Mouse (Mus musculus) left cerebral cortex, adult 8-10 months (tissue): ENCODE measurements at regions not wholly inside any gene's neighbourhood (a gene's known extent, or its start where the extent isn't known, plus 50 kb on each side); places are given as distances from the start of the nearest gene placed in this dataset.

Experiments used
- DNase-seq, 2 experiments: peaks; one replicate each; pipeline ENCODE4 v3.0.0; 2022; ENCODE audit warnings: low spot score in 2 of 2

DNA sequence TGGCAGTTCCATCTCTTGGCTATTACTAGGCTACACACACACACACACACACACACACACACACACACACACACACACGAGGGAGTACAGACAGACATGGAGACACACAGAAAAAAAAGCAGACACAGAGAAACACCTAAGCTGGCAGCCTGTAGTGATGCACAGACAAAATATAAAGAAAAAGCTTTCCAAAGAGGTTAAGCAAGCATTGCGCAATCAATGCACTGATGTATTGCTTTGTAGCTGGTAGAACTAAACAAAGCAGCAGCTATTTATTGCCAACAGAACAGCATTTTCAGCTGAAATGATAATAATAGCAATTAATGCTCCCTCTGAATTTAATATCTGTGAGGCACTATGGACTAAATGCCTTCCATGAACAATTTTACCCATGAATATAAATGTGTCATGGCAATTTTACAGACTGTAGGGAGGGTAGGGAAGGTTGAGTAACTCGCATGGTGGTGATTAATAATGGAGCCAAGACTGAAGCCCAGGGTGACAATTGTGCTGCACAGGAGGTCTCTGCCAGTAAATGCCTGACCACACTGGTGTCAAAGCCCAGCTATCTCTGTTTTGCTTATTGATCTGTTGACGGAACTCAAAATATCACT is 271.7 kb downstream of the Gm11361 start:
- DNase-seq, result no peak

DNA sequence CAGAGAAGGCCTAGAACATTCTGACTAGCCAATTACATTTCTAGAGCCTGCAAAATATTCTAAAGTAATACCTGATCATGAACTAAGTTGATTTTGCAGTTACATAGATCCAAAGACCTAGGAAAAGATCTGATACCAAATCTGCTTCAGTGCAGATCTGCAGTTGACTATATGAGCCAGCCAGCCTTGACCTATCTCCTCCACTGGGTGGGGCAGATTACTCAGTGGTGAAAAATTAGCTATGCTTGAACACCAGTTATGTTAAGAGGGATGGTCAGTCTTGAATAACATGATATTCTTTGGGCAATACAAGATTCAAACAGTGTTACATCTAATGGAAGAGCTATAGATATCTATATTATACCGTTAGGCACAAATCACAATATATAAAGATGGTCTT is 269.0 kb downstream of the Gm11361 start:
- no peak for DNase-seq

DNA sequence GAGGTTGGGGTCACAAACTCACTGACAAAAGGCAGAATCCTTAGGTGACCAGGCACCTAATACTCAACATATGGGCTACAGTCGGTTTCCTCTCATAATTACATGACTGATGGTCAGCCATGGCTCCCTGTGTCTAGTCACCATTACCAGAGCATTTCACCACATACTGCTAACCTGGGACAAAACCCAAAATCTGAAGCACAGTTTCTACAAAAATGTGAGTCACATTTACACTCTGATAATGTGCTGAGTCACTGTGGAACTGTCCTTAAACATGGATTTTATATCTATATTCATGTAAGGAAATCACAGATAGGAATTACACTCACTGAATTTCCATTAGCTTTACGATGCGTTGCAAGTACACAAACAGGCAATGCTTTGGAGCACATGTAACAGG is 267.1 kb downstream of the Gm11361 start:
- DNase-seq, result no peak

DNA sequence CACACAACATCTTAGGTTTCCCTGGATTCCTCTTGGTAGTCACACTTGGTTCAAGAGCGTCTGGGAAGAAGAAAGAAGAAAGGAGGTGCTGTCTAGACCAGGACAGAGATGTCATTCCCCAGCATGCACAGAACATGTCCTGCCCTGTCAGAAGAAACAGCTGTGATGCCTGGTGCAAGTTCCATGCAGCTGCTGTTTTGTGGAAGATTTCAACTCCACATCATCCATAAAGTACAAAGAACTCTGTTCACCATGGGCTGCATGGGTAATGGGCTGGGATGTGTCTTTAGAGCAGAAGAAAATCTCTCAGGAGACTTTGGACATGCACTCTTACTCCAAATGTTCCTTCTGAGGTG is 262.8 kb downstream of the Gm11361 start:
- no peak for DNase-seq

DNA sequence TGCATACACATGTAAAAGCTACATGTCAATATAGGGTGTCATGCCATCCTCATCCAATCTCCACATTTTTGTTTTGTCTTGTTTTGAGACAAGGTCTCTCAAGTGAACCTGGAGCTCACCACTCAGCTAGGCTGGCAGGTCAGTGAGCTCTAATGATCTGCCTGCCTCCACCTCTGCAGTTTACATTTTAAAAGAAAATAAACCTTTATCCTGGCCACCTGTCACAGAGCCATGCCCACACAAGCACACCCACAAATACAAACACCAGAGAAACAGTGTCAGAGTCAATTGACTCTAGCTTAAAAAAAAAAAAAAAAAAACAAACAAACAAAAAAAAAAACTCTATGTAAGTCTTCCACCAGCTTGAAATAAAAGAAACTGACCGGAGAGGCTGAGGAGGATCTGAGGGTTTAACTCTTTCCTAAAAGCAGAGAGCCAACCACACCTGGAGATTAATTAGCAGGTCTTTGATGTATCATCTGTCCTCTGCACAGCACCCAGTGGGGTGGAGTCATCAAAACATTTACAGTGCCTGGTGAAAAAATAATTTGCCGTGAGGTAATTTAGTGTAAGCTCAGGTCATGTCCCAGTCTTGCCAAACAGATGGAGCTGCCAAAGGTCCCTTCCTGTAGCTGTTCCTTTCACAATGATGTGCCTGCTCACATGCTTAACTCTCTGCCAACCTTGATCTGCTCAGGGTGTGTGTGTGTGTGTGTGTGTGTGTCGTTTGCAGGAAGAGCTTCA is 262.2 kb downstream of the Gm11361 start:
- DNase-seq, result no peak

DNA sequence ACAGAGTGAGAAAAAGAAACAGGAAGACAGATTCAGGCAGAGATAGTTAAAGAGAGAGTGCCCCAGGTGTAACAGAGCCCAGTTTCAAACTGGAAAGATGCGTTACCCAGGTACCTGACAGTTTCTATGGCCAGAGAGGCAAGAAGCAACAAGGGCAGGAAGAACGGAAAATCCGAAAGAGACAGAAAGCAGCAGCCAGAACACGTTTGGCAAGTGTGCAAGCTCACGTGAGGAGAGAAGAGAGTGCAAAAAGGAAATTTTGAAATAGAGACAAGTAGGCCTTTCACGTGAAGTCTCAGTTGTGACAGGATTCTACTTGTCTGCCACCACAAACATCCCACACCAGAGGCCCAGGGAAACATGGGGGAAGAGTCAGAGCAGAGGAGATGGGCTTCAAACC is 259.8 kb downstream of the Gm11361 start:
- no peak for DNase-seq

DNA sequence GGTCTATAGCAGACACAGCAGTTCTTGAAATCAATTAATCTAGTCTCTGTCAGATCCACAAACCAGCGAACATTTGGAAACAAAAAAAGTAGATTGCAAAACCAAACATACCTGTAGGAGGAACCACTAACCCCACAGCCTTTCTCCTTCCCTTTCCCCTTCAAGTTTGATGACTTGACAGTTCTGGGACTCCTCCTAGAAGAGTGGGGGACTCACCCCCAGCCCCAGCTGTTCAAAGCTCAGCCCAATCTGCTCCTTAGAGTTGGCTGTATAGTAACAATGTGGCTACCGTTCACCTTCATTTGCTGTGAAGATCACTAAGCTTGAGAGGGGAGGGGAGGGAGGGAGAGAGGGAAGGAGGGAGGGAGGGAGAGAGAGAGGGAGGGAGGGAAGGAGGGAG is 259.3 kb downstream of the Gm11361 start:
- no peak for DNase-seq

DNA sequence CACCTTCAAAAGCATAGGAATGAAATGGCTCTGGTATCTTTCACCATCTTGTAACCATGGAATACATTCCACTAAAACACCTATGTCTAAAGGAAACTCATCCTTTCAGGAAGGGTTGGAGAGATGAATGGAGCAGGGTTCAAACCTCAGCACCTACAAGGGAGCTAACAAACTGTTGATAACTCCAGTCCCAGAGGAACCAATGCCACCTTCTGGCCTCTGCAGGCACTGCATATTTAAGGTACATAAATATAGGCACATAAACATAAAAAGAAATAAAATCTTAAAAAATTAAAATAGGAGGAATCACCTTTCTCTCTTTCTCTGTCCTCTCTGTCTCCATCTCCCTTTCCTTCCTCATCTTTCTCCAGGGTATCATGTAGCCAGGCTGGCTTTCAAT is 256.9 kb downstream of the Gm11361 start:
- DNase-seq, result no peak

DNA sequence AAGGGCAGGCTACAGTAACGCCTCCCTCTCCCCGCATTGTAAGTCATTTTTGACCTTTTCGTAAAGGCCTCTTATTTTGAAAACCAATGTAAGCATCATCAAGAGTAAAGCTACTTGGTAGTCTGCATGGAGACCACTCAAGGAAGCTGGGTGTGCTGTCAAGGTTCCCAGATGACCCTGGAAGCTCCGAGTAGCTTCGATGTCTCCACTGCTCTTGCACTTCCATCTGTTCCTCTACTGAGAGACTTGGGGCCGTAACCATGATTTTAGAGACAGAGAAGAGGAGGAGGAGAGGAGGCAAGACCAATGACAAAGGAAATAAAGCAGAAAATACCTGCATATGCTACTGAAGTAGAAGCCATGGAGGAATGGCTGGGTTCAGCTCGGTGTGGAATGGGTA is 256.0 kb downstream of the Gm11361 start:
- DNase-seq, result no peak

DNA sequence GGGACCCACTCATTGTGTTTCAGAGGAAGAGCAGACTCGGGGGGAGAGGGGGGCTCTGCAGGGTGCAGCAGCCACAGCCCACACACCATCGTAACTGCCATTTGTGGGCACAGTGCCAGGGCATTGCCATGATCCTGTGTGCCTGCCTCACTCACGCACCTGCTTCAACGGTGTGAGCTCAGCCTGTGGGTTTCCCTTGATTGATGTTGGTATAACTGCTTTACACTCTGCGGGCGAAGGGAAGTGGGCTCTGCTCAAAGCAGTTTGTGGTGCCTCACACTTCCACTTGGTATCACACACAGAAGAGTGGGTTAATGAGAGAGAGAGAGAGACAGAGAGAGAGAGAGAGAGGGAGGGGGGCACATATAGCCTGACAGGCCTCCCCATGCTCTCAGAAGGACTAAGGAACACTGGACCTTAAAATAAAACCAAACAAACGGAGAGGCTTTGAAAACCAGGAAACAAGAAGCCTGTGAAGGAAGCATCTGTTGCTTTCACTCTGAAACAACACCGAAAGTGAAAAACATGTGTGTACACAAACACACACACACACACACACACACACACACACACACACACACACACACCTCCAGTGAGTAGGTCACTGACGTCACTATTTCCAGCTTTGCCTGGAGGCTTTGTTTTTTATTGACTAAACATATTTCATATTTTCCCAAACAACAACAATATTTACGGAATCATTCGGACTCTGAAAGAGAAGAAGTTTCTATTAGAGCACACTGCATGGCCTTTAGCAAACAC is 255.4 kb downstream of the Gm11361 start:
- no peak for DNase-seq

DNA sequence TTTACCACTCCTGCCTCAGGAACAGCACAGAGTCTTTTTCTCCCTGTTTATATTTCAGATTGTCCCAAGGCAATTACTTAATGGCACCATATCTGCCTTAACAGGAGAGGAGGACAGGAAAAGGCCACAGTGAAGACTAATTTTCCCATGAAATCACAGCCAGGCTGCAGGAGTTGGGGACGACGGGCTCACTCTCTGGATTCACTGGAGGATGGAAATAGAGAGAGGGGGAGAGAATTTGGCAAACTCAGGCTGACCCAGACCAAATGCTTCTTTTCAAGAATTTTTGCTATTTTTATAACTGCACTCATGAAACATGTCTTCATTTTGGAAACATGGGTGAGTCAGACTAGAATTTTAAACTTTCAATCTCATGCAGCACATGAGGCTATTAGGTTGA is 250.9 kb downstream of the Gm11361 start:
- no peak for DNase-seq

DNA sequence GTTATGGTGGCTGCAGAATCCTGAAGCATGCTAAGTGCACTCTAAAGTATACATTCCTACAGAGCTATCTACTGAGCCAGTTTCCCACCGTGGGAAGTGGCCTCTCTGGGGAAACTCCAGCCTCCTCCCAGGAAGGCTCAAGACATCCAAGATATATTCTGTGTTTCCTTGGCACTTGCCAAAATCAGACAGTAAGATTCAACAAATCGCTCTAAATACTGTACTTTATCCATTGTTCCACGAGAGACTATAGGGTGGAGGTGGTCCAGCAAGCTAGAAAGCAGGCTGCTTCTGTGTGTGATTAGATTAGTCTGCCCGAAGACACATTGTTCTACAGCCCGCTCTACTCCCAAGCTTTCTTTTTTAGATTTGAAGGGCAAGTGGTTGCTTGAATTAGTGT is 250.5 kb downstream of the Gm11361 start:
- no peak for DNase-seq

DNA sequence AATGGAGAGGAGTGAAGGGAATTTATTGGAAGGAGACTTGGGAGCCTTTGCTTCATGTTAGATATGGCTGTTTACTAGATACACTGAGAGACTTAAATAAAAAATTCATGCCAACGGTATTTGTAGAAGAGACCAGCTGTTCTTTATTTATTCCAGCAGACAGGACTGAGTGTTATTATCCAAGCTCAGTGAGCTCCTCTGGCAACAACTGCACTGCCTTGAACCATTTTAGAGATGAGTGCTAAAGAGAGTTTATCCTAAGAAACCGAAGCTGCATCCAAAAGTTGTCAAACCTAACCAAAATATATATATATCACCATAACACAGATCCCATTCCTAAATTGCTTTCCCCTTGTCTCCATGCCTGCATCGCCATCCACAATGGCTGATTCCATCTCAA is 247.0 kb downstream of the Gm11361 start:
- DNase-seq, result no peak

DNA sequence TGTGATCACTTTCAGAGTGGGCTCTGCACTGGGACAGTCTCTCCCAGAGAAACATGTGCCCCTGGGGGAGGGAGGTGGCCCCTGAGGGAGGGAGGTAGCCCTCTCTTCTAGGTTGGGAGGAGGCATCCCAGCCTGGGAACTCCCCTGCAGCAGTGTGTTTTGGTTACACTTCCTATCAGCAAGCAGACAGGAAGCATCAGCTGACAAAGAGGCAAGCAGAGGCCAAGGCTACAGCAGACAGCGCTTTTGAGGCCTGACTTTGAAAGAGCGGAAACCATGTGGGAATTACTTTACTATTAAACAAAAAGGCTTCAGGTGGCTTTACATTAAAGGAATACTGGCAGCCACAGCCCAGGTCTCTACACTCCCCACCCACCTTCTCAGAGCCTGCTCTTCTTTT is 244.8 kb downstream of the Gm11361 start:
- DNase-seq, result no peak

DNA sequence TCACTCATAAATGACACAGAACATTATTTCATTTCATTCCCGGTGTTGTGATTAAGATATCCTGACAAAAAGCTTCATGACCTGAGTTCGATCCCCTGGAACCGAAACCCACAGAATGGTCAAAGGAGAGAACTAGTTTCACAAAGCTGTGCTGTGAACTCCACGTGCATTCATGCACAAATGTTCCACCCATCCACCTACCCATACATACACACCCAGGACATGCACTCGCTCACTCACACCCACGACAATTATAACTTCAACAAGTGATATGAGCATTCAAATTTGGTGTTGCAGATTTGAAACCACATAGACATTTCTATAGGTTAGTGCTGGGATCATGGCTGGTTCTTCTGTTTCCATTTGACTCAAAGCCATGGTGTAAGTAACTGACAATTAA is 243.4 kb downstream of the Gm11361 start:
- DNase-seq, result no peak

DNA sequence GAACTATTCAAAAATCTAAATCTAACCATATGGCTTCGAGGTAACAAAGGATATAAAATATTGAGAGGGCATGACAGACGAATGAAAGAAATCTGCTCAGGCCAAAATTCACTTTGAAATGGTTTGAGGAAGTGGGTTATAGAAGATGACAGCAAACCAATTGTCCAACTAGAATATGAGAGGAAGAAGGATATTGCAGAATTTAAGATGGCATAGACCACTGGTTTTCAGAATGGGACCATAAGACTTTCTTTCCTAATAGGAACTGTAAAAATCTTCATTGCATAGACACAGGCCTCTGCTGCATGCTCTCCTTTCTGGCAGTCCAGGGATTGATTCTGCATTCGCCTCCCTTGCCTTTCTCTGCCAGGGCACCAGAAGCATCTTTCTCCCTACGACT is 240.2 kb downstream of the Gm11361 start:
- DNase-seq, result no peak

DNA sequence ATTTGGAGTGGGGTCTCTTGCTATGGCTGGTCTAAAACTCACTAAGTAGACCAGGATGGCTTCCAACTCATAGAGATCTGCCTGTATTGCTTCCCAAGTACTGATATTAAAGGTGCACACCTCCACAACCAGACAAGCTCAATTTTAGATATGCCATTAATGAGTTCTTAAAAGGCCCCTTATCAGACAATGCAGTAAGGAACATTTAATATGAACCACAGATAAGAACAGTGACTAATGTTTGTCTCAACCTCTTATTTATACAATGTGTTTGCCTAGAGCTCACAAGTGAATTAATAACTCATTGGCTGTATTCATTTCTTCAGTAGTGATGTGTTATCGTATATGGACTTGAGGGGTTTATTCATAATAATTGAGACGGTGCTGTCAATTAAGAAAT is 234.7 kb downstream of the Gm11361 start:
- DNase-seq, result no peak

DNA sequence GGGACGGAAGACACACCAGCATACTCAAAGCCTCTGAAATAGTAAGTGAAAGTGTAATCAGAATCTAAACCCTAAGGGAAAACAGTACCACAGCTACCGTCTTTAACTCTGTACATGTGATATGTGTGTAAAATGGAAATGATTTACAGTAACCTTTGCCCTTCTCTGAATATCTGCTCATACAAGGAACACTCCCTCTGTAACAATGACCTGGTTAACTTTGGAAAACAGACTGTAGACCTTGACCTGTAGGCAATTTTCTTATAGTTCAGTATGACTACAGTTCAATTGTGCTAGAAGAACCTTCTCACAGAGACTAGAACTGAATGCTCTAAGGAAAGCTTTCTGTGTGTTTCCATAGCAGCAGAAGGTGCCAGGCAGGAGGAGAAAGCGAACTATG is 226.4 kb downstream of the Gm11361 start:
- no peak for DNase-seq

DNA sequence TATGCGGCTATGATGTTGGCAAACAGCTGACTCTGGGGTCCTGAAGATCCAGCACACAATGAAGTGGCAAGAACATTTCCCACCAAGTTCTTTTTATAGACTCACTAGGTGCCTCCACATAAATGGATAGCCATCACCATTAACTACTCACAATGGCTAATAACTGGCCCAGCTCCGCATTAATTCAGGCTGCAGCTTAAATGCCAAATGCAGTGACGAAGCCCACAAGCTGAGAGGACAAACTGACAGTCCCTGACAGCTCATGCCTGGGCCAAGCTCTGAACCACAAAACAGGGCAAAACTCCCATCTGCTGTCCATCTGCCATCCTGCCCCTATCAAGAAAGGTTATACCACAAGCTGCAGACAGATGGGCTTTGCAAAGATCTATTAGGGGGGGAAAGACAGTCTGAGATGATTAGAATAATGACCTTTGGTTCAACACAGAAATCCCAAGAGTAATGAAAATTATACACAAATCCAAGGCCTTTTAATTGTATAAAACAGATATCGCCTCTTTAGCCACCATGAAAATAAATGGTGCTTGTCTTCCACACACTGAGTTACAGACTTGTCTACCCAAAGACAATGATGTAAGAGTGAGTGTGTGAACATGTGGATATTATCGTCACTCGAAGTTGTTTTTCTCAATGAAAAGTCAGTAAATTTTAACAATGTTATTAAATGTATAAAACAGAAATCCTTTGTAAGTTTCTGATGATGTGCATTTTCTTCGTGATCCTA is 224.1 kb downstream of the Gm11361 start:
- no peak for DNase-seq

DNA sequence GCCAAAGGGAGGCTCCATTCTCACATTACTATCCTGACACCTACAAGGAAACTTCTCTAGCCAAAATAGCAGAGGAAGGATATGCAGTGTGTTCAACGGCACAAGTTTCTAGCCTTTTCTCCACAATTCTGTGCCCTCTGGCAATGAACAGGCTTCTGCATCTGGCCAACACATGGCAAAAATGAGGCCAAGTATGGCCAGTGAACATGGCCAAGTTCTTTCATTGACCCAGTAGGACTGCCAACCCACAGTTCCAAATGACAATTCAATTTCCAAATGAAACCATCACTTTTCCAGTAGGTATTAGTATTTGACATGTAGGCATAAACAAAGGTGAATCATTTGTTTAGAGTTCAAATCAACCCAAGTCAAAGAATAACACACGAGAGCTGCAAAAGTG is 208.8 kb downstream of the Gm11361 start:
- DNase-seq, result no peak

DNA sequence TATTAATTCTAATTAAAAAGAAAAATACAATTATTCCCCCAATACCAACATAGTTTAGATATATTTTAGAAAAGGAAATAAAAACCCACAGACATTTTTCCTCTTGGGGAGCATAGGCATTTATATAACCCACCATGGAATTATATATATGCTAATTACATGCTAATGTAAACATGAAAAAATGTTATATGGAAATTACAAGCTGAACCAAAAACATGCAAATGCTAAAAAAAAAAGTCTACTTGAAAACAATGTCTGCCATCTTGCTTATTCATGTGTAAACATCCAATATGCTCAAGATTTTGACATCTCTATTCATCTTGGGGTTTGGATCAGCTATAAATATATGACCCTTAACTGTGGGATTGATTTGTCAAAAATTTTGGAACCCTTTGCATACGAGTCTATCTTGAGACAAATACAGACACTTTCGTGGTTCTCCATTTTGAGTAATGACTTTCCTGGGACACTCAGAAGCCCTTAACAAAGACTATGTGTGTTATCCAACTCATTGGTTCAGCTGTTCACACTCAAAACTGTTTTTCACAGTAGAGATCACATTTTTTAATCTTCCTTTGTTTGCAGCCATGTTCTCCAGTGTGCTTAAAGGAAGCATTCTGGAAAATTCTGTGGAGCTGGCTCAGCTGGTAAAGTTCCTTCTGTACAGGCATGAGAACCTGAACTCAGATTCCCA is 208.0 kb downstream of the Gm11361 start:
- DNase-seq, result no peak

DNA sequence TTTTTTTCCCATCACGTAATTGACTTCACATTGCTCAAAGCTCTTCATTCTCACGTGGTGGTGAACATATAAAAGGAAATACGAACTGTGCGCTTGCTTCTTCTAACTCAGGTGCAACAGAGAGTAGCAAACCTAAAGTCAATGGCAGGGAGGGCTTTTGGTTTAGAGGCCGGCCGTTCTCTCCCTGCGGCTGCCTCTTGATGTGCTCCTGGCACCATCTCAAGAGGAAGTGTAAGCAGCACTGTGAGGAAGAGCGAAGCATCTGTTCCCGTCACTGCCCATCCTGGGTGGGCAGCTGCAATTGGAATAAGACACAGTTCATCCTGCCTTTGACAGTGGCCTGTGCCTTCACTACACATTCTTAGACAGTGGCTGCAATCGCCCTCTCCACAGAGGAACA is 204.0 kb downstream of the Gm11361 start:
- DNase-seq, result no peak
